Mouse (Mus musculus) adrenal gland, postnatal 14 days (tissue): ENCODE results near the gene Ntmt1. TPM values are rescaled to one million over a fixed set of nuclear protein-coding genes. Genes with fewer than 3 reads are reported as not detected.

Experiments
- DNase-seq: peaks from one replicate; pipeline ENCODE4 v3.0.0; 2021; ENCODE audit warnings: mixed read lengths
- total RNA-seq: library from RNA; stranded (reverse); gene quantifications from 2 replicates; pipeline ENCODE4 v1.2.3, GENCODE M21; 2021

Gene Ntmt1
- total RNA-seq, 1 experiment from 2014 or later, result 32.3 TPM

DNA sequence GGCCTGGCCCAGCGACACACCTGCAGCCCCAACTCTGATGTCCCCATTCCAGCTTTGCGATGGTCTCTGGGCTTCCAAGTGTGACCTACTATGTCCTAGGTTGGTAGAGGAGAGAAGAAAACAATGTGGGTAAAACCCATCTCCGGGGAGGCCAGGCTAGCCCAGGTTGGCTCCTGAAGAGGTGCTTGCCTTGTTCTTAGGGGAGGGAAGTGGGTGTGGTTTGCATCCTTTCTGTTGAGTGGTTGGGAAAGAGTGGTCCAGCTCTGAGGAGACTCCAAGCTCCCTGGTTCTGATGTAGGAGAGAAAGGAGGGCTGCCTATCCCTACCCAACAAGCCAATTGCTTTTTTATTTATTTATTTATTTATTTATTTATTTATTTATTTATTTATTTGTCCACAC lies 57.8 kb downstream of the Ntmt1 start:
- no peak for DNase-seq

- DNase-seq, result no peak
Measured at GRCm38 (mm10) chr2:30870863-30871262, 63.2 kb downstream of the Ntmt1 start.

Other genes starting within 250 kb of the Ntmt1 start
- 1.6 and 3.5 TPM in 2 replicates for gene Cstad, start 212.8 kb upstream of the Ntmt1 start, total RNA-seq
- 0.98 and 2.0 TPM in 2 replicates for gene 1700001O22Rik, start 4.2 kb upstream of the Ntmt1 start, total RNA-seq
- 22.3 and 25.8 TPM in 2 replicates for gene Asb6, start 22.5 kb downstream of the Ntmt1 start, total RNA-seq
- 1.6 and 2.4 TPM in 2 replicates for gene Prrx2, start 27.1 kb downstream of the Ntmt1 start, total RNA-seq
- 11.7 and 12.7 TPM in 2 replicates for gene Ptges, start 122.0 kb downstream of the Ntmt1 start, total RNA-seq
- 40.7 and 41.9 TPM in 2 replicates for gene Tor1b, start 145.1 kb downstream of the Ntmt1 start, total RNA-seq
- gene Tor1a, start 160.1 kb downstream of the Ntmt1 start, total RNA-seq, result 33.5 and 42.5 TPM in 2 replicates
- 33.0 and 37.0 TPM in 2 replicates for gene BC005624, start 174.4 kb downstream of the Ntmt1 start, total RNA-seq
- 17.4 and 23.5 TPM in 2 replicates for gene Usp20, start 174.5 kb downstream of the Ntmt1 start, total RNA-seq